Mouse (Mus musculus) brain, embryonic 14.5 days (tissue): ENCODE measurements at regions not wholly inside any gene's neighbourhood (a gene's known extent, or its start where the extent isn't known, plus 50 kb on each side); places are given as distances from the start of the nearest gene placed in this dataset.

Experiments used
- DNase-seq: peaks from one replicate; pipeline ENCODE4 v3.0.0-alpha.2; 2011; ENCODE audit warnings: low read depth
- CTCF ChIP-seq: fragments of 200-500 bp; IDR thresholded peaks from 2 replicates; pipeline ENCODE4 v1.5.1; 2012; ENCODE audit warnings: inconsistent platforms, mild to moderate bottlenecking, moderate library complexity, borderline replicate concordance; ENCODE audit not compliant: insufficient read depth, insufficient read length; ENCODE audit errors: extremely low read depth
- POLR2A ChIP-seq: fragments of 200-500 bp; IDR thresholded peaks from 2 replicates; pipeline ENCODE4 v1.6.1; 2012; ENCODE audit warnings: mild to moderate bottlenecking, inconsistent platforms, borderline replicate concordance; ENCODE audit not compliant: poor library complexity, insufficient read depth, insufficient read length, severe bottlenecking; ENCODE audit errors: extremely low read depth

- TF ChIP-seq POLR2A, result no peak
- TF ChIP-seq CTCF, result no peak
- DNase-seq, result no peak
These were observed 207.4 kb downstream of the Papss1 start for GRCm38 (mm10) chr3:131771863-131772546.

- peak; percentile 9 for DNase-seq
- TF ChIP-seq CTCF (no peak), POLR2A (no peak)
These were observed 208.0 kb downstream of the Papss1 start for GRCm38 (mm10) chr3:131772593-131772992.

GRCm38 (mm10) chr3:131775431-131775830, 210.9 kb downstream of the Papss1 start:
- TF ChIP-seq CTCF (no peak), POLR2A (no peak)
- no peak for DNase-seq

GRCm38 (mm10) chr3:131776650-131777049, 212.1 kb downstream of the Papss1 start:
- no peak for TF ChIP-seq CTCF
- no peak for TF ChIP-seq POLR2A
- no peak for DNase-seq

- TF ChIP-seq CTCF, result no peak
- no peak for TF ChIP-seq POLR2A
- DNase-seq, result peak; percentile 58
These were observed 215.2 kb downstream of the Papss1 start for GRCm38 (mm10) chr3:131779803-131780202.

GRCm38 (mm10) chr3:131785524-131785923, 221.0 kb downstream of the Papss1 start:
- TF ChIP-seq CTCF (no peak), POLR2A (no peak)
- DNase-seq, result no peak

- TF ChIP-seq POLR2A (no peak), CTCF (no peak)
- no peak for DNase-seq
These were observed 223.8 kb downstream of the Papss1 start for GRCm38 (mm10) chr3:131788321-131788720.

- TF ChIP-seq POLR2A (no peak), CTCF (no peak)
- DNase-seq, result peak; percentile 31
These were observed 224.6 kb downstream of the Papss1 start for GRCm38 (mm10) chr3:131789177-131789576.

- no peak for DNase-seq
These were observed 229.5 kb downstream of the Papss1 start for GRCm38 (mm10) chr3:131794056-131794455.

GRCm38 (mm10) chr3:131795108-131796005, 230.8 kb downstream of the Papss1 start:
- TF ChIP-seq POLR2A (no peak), CTCF (no peak)
- no peak for DNase-seq

More at GRCm38 (mm10) chr3:131794056-131794455, 229.5 kb downstream of the Papss1 start:
- no peak for TF ChIP-seq CTCF

GRCm38 (mm10) chr3:131799774-131800173, 235.2 kb downstream of the Papss1 start:
- no peak for TF ChIP-seq CTCF
- no peak for TF ChIP-seq POLR2A
- DNase-seq, result no peak

- TF ChIP-seq POLR2A (no peak), CTCF (no peak)
These were observed 237.0 kb downstream of the Papss1 start for GRCm38 (mm10) chr3:131801551-131801950.

GRCm38 (mm10) chr3:131802841-131803240, 238.3 kb downstream of the Papss1 start:
- DNase-seq, result no peak
- no peak for TF ChIP-seq CTCF
- TF ChIP-seq POLR2A, result no peak

More at GRCm38 (mm10) chr3:131801551-131801950, 237.0 kb downstream of the Papss1 start:
- no peak for DNase-seq
